Mouse (Mus musculus) liver, embryonic 11.5 days (tissue): ENCODE results near the gene Smarca2. TPM values are rescaled to one million over a fixed set of nuclear protein-coding genes. Genes with fewer than 3 reads are reported as not detected.
A peak's percentile ranks its signal among the peaks of the same experiment; 100 is the strongest.

Source experiments
- ATAC-seq: fragments of 200-750 bp; cut with Nextera tagmentation; replicated peaks from 2 replicates; pipeline ENCODE4 v1.8.0; 2017; ENCODE audit warnings: moderate number of reproducible peaks, mild to moderate bottlenecking, moderate TSS enrichment, moderate library complexity; ENCODE audit not compliant: low FRiP score
- DNase-seq: peaks from one replicate; pipeline ENCODE4 v3.0.0-alpha.2; 2017; ENCODE audit warnings: low spot score
- H3K27ac ChIP-seq: fragments of 300-500 bp; sonication (generic); 2 replicates; pipeline ENCODE4 v1.5.1; 2014; ENCODE audit warnings: mild to moderate bottlenecking, low read depth, low read length, control low read depth
- H3K27me3 ChIP-seq: fragments of 300-500 bp; sonication (generic); replicated peaks from 2 replicates; pipeline ENCODE4 v1.6.1; 2014; ENCODE audit warnings: low read length, mixed read lengths; ENCODE audit not compliant: control insufficient read depth, insufficient read depth
- H3K36me3 ChIP-seq: fragments of 300-500 bp; sonication (generic); 2 replicates; pipeline ENCODE4 v1.6.1; 2014; ENCODE audit warnings: mild to moderate bottlenecking, low read length, moderate library complexity, mixed read lengths; ENCODE audit not compliant: control insufficient read depth, insufficient read depth
- H3K4me1 ChIP-seq: fragments of 300-500 bp; sonication (generic); replicated peaks from 2 replicates; pipeline ENCODE4 v1.6.1; 2014; ENCODE audit warnings: low read length, mixed read lengths; ENCODE audit not compliant: control insufficient read depth, insufficient read depth
- H3K4me2 ChIP-seq: fragments of 300-500 bp; sonication (generic); 2 replicates; pipeline ENCODE4 v1.6.1; 2014; ENCODE audit warnings: mild to moderate bottlenecking, control low read depth, moderate library complexity
- H3K4me3 ChIP-seq: fragments of 300-500 bp; sonication (generic); 2 replicates; pipeline ENCODE4 v1.5.1; 2014; ENCODE audit warnings: low read depth, low read length, control low read depth
- H3K9ac ChIP-seq: fragments of 300-500 bp; sonication (generic); 2 replicates; pipeline ENCODE4 v1.6.1; 2014; ENCODE audit warnings: low read depth, low read length, control low read depth
- H3K9me3 ChIP-seq: fragments of 300-500 bp; sonication (generic); 2 replicates; pipeline ENCODE4 v1.6.1; 2016; ENCODE audit warnings: low read length, inconsistent platforms, mixed read lengths; ENCODE audit not compliant: control insufficient read depth
- WGBS: fragments of 180-500 bp; shearing (Covaris S2); extraction: QIAGEN DNeasy Blood & Tissue Kit; methylation state at CpG from one replicate; pipeline ENCODE4 v1.1.7; 2014; 5-methylcytosine and 5-hydroxymethylcytosine counted together
- polyA plus RNA-seq: library from polyadenylated mRNA; unstranded; fragments of >200 nt; fragmentation: Nextera tagmentation; extraction: Ambion mirVana; gene quantifications from 2 replicates; pipeline ENCODE4 v1.2.1, GENCODE M21; 2014

Gene Smarca2
- polyA plus RNA-seq, 1 experiment from 2014 or later = 16.1 TPM

- 65% methylated on average over 4 of the region's 4 CpGs for WGBS
Observed at GRCm38 (mm10) chr19:26601459-26601858, 3.4 kb upstream of the Smarca2 start.

GRCm38 (mm10) chr19:26603296-26603860 is 1.5 kb upstream of the Smarca2 start:
- H3K27ac ChIP-seq = no peak overlapping the region
- DNase-seq = no peak
- 0 out of 2 replicates have a peak, but pooled peaks cover 2% of the 10 kb centered on the region for H3K4me1 ChIP-seq
- 51% methylated on average over 2 of the region's 2 CpGs for WGBS
- ATAC-seq = no peak
- H3K27me3 ChIP-seq = peaks cover 28% of the 10 kb centered on the region
- no peak overlapping the region for H3K4me3 ChIP-seq
- peak overlapping the region; percentile 100 for H3K4me2 ChIP-seq
- no peaks in the 10 kb centered on the region for H3K36me3 ChIP-seq
- no peaks in the 10 kb centered on the region for H3K9me3 ChIP-seq
- no peak overlapping the region for H3K9ac ChIP-seq

More at GRCm38 (mm10) chr19:26601459-26601858, 3.4 kb upstream of the Smarca2 start:
- Histone ChIP-seq H3K4me1 (no peaks in the 10 kb centered on the region), H3K27me3 (peaks cover 10% of the 10 kb centered on the region), H3K9ac (no peak overlapping the region), H3K27ac (no peak overlapping the region), H3K36me3 (no peaks in the 10 kb centered on the region), H3K4me3 (no peak overlapping the region), H3K9me3 (no peaks in the 10 kb centered on the region), H3K4me2 (no peak overlapping the region)
- ATAC-seq (no peak), DNase-seq (no peak)

GRCm38 (mm10) chr19:26603906-26604754 is 720 bp upstream of the Smarca2 start:
- no peaks in the 10 kb centered on the region for H3K9me3 ChIP-seq
- H3K4me2 ChIP-seq = peak overlapping the region; percentile 100
- 3% methylated on average over 36 of the region's 36 CpGs for WGBS
- ATAC-seq (peak; percentile 38; the same call in 1 of the 2 replicates), DNase-seq (peak; percentile 31)
- H3K4me3 ChIP-seq = peak overlapping the region; percentile 66
- peak overlapping the region; percentile 56 for H3K9ac ChIP-seq
- no peaks in the 10 kb centered on the region for H3K36me3 ChIP-seq
- H3K27me3 ChIP-seq = peaks cover 34% of the 10 kb centered on the region
- 0 out of 2 replicates have a peak, but pooled peaks cover 3% of the 10 kb centered on the region for H3K4me1 ChIP-seq
- peak overlapping the region; percentile 27; the same call in 1 of the 2 replicates for H3K27ac ChIP-seq

- Histone ChIP-seq H3K4me3 (peak overlapping the region; percentile 66), H3K27ac (no peak overlapping the region), H3K4me1 (0 out of 2 replicates have a peak, but pooled peaks cover 3% of the 10 kb centered on the region), H3K4me2 (peak overlapping the region; percentile 100), H3K9ac (peak overlapping the region; percentile 38; the same call in 1 of the 2 replicates), H3K27me3 (peaks cover 34% of the 10 kb centered on the region), H3K9me3 (no peaks in the 10 kb centered on the region), H3K36me3 (no peaks in the 10 kb centered on the region)
- under 1% methylated on average over 43 of the region's 44 CpGs for WGBS
- ATAC-seq (no peak), DNase-seq (peak; percentile 66)
Observed at GRCm38 (mm10) chr19:26605438-26606320, 829 bp downstream of the Smarca2 start.

- Histone ChIP-seq H3K4me2 (peak overlapping the region; percentile 100), H3K9ac (peak overlapping the region; percentile 65; the same call in 1 of the 2 replicates), H3K36me3 (no peaks in the 10 kb centered on the region), H3K27ac (no peak overlapping the region), H3K4me1 (0 out of 2 replicates have a peak, but pooled peaks cover 3% of the 10 kb centered on the region), H3K4me3 (peak overlapping the region; percentile 66), H3K9me3 (no peaks in the 10 kb centered on the region), H3K27me3 (peaks cover 34% of the 10 kb centered on the region)
- DNase-seq = peak; percentile 67
- peak; percentile 18; the same call in 1 of the 2 replicates for ATAC-seq
- WGBS = under 1% methylated on average over 63 of the region's 63 CpGs
Observed at GRCm38 (mm10) chr19:26606321-26607155, 1.7 kb downstream of the Smarca2 start.

- ATAC-seq = 0 out of 2 replicates have a peak, but pooled peaks have one; percentile 3
- Histone ChIP-seq H3K4me1 (0 out of 2 replicates have a peak, but pooled peaks cover 3% of the 10 kb centered on the region), H3K9ac (peak overlapping the region; percentile 65), H3K9me3 (no peaks in the 10 kb centered on the region), H3K27ac (no peak overlapping the region), H3K4me3 (peak overlapping the region; percentile 66), H3K27me3 (peaks cover 34% of the 10 kb centered on the region), H3K4me2 (peak overlapping the region; percentile 100), H3K36me3 (no peaks in the 10 kb centered on the region)
- no peak for DNase-seq
- under 1% methylated on average over 35 of the region's 56 CpGs for WGBS
Observed at GRCm38 (mm10) chr19:26607156-26607536, 2.3 kb downstream of the Smarca2 start.

GRCm38 (mm10) chr19:26607551-26608433 is 2.9 kb downstream of the Smarca2 start:
- peak overlapping the region; percentile 100 for H3K4me2 ChIP-seq
- H3K36me3 ChIP-seq = no peaks in the 10 kb centered on the region
- peaks cover 4% of the 10 kb centered on the region; the same call in 1 of the 2 replicates for H3K4me1 ChIP-seq
- H3K27ac ChIP-seq = no peak overlapping the region
- ATAC-seq (no peak), DNase-seq (peak; percentile 57)
- peak overlapping the region; percentile 65 for H3K9ac ChIP-seq
- H3K27me3 ChIP-seq = peaks cover 34% of the 10 kb centered on the region
- no peaks in the 10 kb centered on the region for H3K9me3 ChIP-seq
- WGBS = 4% methylated on average over 39 of the region's 39 CpGs
- H3K4me3 ChIP-seq = peak overlapping the region; percentile 66
